Mouse (Mus musculus) stomach, embryonic 14.5 days (tissue): ENCODE measurements around the gene H2-Aa. TPM values are rescaled to one million over a fixed set of nuclear protein-coding genes. Genes with fewer than 3 reads are reported as not detected.

Experiments
- ATAC-seq: fragments of 200-750 bp; cut with Nextera tagmentation; 2 replicates; pipeline ENCODE4 v1.8.0; 2017; ENCODE audit warnings: low read depth, moderate TSS enrichment; ENCODE audit not compliant: insufficient number of reproducible peaks, insufficient read depth, low FRiP score
- H3K27ac ChIP-seq: fragments of 300-500 bp; sonication (generic); 2 replicates; pipeline ENCODE4 v1.5.1; 2014; ENCODE audit warnings: mild to moderate bottlenecking, low read length, moderate library complexity, mixed read lengths
- H3K27me3 ChIP-seq: fragments of 300-500 bp; sonication (generic); 2 replicates; pipeline ENCODE4 v1.6.1; 2014; ENCODE audit warnings: low read length, control low read depth, mixed read lengths; ENCODE audit not compliant: control insufficient read depth, insufficient read depth
- H3K36me3 ChIP-seq: fragments of 300-500 bp; sonication (generic); 2 replicates; pipeline ENCODE4 v1.6.1; 2014; ENCODE audit warnings: mild to moderate bottlenecking, control low read depth, low read length, moderate library complexity, mixed read lengths; ENCODE audit not compliant: control insufficient read depth, insufficient read depth
- H3K4me1 ChIP-seq: fragments of 300-500 bp; sonication (generic); 2 replicates; pipeline ENCODE4 v1.6.1; 2014; ENCODE audit warnings: low read length, control low read depth, mixed read lengths; ENCODE audit not compliant: control insufficient read depth, insufficient read depth
- H3K4me2 ChIP-seq: fragments of 300-500 bp; sonication (generic); replicated peaks from 2 replicates; pipeline ENCODE4 v1.6.1; 2014; ENCODE audit warnings: low read depth, low read length, control low read depth
- H3K4me3 ChIP-seq: fragments of 300-500 bp; sonication (generic); 2 replicates; pipeline ENCODE4 v1.5.1; 2014; ENCODE audit warnings: low read depth, low read length, control low read depth
- H3K9ac ChIP-seq: fragments of 300-500 bp; sonication (generic); replicated peaks from 2 replicates; pipeline ENCODE4 v1.6.1; 2014; ENCODE audit warnings: low read depth, mild to moderate bottlenecking, control low read depth, low read length, moderate library complexity, mixed read lengths
- H3K9me3 ChIP-seq: fragments of 300-500 bp; sonication (generic); 2 replicates; pipeline ENCODE4 v1.6.1; 2016; ENCODE audit warnings: low read depth, low read length, control low read depth; ENCODE audit not compliant: control insufficient read depth
- WGBS: fragments of 180-500 bp; shearing (Covaris S2); extraction: QIAGEN DNeasy Blood & Tissue Kit; methylation state at CpG from one replicate; pipeline ENCODE4 v1.1.7; 2014; 5-methylcytosine and 5-hydroxymethylcytosine counted together
- polyA plus RNA-seq: library from polyadenylated mRNA; unstranded; fragments of >200 nt; fragmentation: Nextera tagmentation; extraction: Ambion mirVana; gene quantifications from 2 replicates; pipeline ENCODE4 v1.2.1, GENCODE M21; 2014

The H2-Aa gene
- polyA plus RNA-seq, 1 experiment from 2014 or later = 4.4 TPM

DNA sequence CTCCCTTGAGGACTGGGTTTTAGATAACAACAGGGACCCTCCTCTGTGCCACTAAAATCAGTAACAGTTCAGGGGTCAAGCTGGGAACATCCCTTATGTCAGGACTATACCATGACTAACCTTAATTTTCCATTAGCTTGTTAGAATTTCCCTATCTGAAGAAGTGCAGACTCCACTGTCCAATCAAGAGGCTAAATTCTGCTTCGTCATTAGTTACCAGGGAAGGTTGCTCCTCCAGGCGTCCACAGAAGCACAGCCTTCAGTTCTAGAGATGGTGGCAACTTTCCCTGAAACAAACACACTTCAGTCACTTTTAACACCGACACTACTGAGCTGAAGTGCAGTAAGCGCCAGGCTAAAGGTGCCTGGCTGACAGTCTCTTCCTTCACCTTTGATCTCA is 17.1 kb upstream of the H2-Aa start:
- no peak overlapping the region for H3K4me2 ChIP-seq
- no peak overlapping the region for H3K27ac ChIP-seq
- no peaks in the 10 kb centered on the region for H3K27me3 ChIP-seq
- H3K9me3 ChIP-seq = no peaks in the 10 kb centered on the region
- no peaks in the 10 kb centered on the region for H3K4me1 ChIP-seq
- H3K36me3 ChIP-seq = no peaks in the 10 kb centered on the region
- ATAC-seq = no peak; the same call in 1 of the 2 replicates
- no peak overlapping the region for H3K9ac ChIP-seq
- 15% methylated on average over 4 of the region's 4 CpGs for WGBS
- H3K4me3 ChIP-seq = no peak overlapping the region

DNA sequence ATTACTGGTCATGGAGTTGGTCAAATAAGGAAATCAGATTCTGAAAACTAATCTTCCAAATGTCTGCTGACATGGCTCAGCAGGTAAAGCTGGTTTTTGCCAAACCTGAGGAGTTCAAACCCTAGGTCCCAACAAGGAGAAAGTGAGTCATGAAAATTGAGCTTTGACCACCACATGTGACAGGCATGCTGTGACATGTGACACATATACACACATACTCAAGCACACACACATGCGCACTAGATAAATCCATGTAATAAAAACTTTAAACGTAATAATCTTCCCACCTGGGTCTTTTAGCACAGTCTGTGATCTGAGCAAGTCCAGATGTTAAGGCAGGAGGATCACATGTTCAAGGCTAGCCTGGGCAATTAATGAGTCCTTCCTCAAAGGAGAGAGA is 16.2 kb upstream of the H2-Aa start:
- H3K36me3 ChIP-seq = no peaks in the 10 kb centered on the region
- ATAC-seq = no peak
- H3K9ac ChIP-seq = no peak overlapping the region
- H3K9me3 ChIP-seq = no peaks in the 10 kb centered on the region
- no peak overlapping the region for H3K4me2 ChIP-seq
- WGBS = 81% methylated on average over 2 of the region's 2 CpGs
- no peak overlapping the region for H3K27ac ChIP-seq
- H3K4me3 ChIP-seq = no peak overlapping the region
- H3K27me3 ChIP-seq = no peaks in the 10 kb centered on the region
- H3K4me1 ChIP-seq = no peaks in the 10 kb centered on the region

DNA sequence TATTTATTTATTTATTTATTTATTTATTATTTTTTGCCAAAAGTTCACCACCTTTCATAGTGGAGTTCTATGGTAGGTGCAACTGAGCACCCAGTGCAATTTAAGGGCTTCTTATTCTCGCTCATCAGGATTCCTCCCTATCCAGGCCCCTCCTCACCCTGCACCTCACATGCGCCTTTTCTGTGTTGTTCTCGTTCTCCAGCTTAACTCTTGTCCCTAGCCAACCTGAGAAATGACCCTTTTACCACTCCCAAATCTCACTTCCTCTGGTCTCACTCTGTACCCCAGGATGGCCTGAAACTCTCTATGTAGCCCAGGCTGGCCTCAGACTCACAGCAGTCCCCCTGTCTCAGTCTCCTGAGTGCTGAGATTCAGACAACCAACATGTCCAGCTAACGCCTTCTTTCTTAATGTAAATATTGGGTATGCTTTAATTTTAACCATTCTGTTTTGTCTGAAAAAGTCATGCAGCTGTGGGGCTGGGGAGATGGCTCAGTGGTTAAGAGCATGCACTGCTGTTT is 14.1 kb upstream of the H2-Aa start:
- Histone ChIP-seq H3K27ac (no peak overlapping the region), H3K4me1 (no peaks in the 10 kb centered on the region), H3K36me3 (no peaks in the 10 kb centered on the region), H3K27me3 (no peaks in the 10 kb centered on the region), H3K9me3 (no peaks in the 10 kb centered on the region), H3K4me2 (no peak overlapping the region), H3K4me3 (no peak overlapping the region), H3K9ac (no peak overlapping the region)
- 82% methylated on average over 4 of the region's 4 CpGs for WGBS
- ATAC-seq = no peak

DNA sequence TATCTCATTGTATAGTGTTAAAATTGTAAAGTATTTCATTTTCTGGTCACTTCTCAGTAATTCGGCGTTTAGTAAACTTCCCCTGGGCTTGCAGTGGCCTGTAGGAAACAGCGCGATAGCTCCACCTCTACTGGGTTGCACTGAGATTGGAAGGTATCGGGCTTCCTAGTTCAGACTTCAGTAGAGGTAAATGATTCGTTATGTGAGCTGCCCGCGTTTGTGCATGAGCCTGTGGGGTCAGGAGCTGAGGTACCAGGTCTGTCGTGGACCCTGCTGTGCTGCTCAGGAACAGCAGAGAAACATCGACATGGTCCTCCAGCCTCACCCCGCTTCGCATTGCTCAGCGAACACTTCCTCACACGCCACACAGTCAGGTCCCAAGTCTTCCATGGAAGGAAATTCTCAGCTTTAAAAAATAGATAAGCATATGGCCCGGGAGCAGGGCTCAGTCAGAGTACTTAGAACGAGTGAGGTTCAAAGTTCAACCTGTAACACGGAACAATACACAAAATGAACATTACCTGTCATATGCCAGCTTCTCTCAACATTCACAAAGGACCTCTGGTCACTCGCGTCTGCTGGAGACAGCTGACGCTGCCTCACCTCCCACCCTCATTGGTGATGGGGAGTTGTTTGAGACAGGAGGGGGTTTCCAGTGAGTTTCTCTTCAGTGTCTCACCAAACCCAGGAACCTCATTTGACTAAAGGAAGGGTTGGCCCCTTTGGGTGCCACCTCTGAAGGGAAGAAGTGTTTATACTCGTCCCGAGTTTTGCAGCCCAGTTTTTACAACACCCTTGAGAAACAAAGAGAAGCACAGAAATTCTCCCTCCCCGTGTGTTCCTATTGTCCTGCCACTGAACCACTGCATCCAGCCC is 13.3 kb upstream of the H2-Aa start:
- Histone ChIP-seq H3K9me3 (no peaks in the 10 kb centered on the region), H3K4me2 (no peak overlapping the region), H3K27ac (no peak overlapping the region), H3K27me3 (no peaks in the 10 kb centered on the region), H3K4me3 (no peak overlapping the region), H3K9ac (no peak overlapping the region), H3K36me3 (no peaks in the 10 kb centered on the region), H3K4me1 (no peaks in the 10 kb centered on the region; the same call in 1 of the 2 replicates)
- ATAC-seq = no peak
- 73% methylated on average over 23 of the region's 23 CpGs for WGBS

DNA sequence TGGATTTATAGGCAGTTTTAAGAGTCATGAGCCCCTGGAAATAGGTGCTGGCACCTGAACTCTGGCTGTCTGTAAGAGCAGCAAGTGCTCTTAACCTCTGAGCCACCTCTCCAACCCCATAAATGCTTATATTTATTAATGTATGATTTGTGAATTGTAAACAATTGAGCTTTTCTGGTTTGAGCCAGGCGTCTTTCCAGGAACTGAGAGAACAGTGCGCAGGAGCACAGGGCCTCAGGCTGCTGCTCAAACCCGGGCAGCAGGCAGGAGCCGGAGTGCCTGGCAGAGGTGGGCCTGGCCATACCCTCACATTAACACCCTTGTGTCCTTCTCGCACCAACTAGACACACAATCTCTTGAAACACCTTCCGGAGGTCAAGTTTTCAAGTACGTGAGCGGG is 12.4 kb upstream of the H2-Aa start:
- Histone ChIP-seq H3K9me3 (no peaks in the 10 kb centered on the region), H3K4me1 (no peaks in the 10 kb centered on the region; the same call in 1 of the 2 replicates), H3K4me2 (no peak overlapping the region), H3K4me3 (no peak overlapping the region), H3K27me3 (no peaks in the 10 kb centered on the region), H3K9ac (no peak overlapping the region), H3K27ac (no peak overlapping the region), H3K36me3 (no peaks in the 10 kb centered on the region)
- no peak for ATAC-seq
- WGBS = 77% methylated on average over 8 of the region's 8 CpGs

DNA sequence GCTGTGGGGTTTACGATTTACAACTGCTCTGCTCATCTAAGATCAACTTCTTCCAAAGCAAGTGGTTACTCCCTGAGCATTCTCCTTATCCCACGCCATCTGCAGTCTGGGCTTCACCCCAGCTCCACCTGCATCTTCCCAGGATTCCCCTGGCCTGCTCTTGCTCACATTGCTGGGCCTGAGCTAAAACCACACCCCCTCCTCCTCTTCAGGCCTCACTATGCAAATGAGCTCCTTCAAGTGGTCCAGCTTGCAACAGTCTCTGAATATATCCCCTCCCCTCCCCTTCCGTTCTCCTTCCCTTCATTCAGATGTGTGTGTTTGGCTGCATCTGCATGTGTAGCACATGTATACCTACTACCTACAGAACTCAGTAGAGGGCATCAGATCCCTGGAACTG is 11.7 kb upstream of the H2-Aa start:
- Histone ChIP-seq H3K4me2 (no peak overlapping the region), H3K36me3 (no peaks in the 10 kb centered on the region)

DNA sequence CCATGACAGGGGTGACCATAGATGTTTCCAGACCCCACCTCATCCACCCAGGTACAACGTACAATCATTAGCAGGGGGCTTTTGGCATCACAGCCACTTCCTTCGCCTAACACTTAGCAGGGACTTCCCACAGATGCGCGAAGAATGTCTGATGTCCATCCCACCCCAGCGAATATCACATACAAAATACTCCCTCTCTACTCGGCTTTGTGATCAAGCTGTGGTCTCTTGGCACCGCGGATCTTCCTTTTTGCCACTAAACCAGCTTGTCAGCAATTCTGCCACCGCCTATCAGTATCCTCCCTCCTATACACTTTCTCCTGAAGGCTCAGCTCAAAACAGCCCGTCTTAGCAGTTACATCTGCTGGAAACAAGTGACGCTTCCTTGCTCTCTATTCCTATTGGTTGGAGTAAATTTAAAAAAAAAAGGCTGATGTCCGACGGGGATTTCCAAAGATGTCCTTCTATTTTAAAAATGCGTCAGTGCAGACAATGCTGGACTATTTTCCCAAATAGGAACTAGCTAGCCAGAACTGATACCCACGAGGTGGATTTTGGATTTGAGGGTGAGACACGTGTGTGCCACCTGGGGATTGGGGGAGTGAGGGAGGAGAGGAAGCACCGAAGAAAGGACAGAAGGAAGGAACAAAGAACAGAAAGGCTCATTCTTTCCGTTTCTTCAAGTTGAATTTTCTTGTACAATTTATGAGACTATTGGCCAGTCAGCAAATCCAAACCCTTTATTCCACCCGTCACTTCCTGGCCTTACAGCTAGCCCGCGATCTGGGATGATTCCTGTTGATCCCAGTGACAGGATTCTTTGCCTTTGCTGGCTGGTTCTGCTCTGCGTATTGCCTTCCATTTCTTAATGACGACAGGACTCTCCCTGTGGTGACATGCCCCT is 8.5 kb upstream of the H2-Aa start:
- Histone ChIP-seq H3K27me3 (no peaks in the 10 kb centered on the region), H3K36me3 (no peaks in the 10 kb centered on the region), H3K4me2 (peak overlapping the region; percentile 41), H3K9ac (no peak overlapping the region), H3K4me1 (no peaks in the 10 kb centered on the region; the same call in 1 of the 2 replicates), H3K9me3 (no peaks in the 10 kb centered on the region), H3K4me3 (peak overlapping the region; percentile 19; the same call in 1 of the 2 replicates), H3K27ac (no peak overlapping the region)
- WGBS = 22% methylated on average over 23 of the region's 23 CpGs
- peak; percentile 75; the same call in 1 of the 2 replicates for ATAC-seq

More for the DNA sequence above, 11.7 kb upstream of the H2-Aa start:
- H3K4me3 ChIP-seq = no peak overlapping the region
- WGBS = 71% methylated on average over 3 of the region's 3 CpGs
- H3K4me1 ChIP-seq = no peaks in the 10 kb centered on the region; the same call in 1 of the 2 replicates
- H3K9ac ChIP-seq = no peak overlapping the region
- no peak for ATAC-seq
- H3K27me3 ChIP-seq = no peaks in the 10 kb centered on the region
- H3K27ac ChIP-seq = no peak overlapping the region
- H3K9me3 ChIP-seq = no peaks in the 10 kb centered on the region

DNA sequence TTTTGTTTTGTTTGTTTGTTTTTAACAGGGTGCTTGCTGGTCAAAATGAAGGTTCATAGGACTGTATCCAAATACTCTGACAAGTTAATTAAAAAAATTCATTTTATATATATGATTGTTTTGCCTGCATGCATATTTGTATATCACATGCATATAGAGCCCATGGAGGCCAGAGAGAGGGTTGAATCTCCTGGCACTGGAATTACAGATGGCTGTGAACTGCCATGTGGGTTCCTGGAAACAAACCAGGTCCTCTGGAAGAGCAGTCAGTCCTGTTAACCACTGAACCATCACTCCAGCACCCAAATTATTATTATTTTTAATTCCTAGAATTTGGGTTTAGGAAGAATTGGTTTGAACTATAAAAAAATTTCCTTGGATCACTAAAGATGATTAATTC is 7.7 kb upstream of the H2-Aa start:
- no peaks in the 10 kb centered on the region for H3K36me3 ChIP-seq
- H3K27me3 ChIP-seq = no peaks in the 10 kb centered on the region
- no peak overlapping the region for H3K4me3 ChIP-seq
- H3K27ac ChIP-seq = no peak overlapping the region
- H3K4me1 ChIP-seq = no peaks in the 10 kb centered on the region; the same call in 1 of the 2 replicates
- H3K4me2 ChIP-seq = no peak overlapping the region
- ATAC-seq = no peak
- H3K9me3 ChIP-seq = no peaks in the 10 kb centered on the region
- H3K9ac ChIP-seq = no peak overlapping the region
